Mouse (Mus musculus): Measurements from ENCODE around the gene Cenpj. TPM values are rescaled to one million over a fixed set of nuclear protein-coding genes. Genes with fewer than 3 reads are reported as not detected.

Cenpj gene
- polyA plus RNA-seq, 1 experiment from 2014 or later, result 4.2 TPM

GRCm38 (mm10) chr14:56579011-56579410, 3.8 kb upstream of the Cenpj start:
- no peaks in the 10 kb centered on the region for H3K9me3 ChIP-seq (replicated peaks)
- H3K27me3 ChIP-seq, result no peaks in the 10 kb centered on the region
- no peak overlapping the region for H3K4me3 ChIP-seq (replicated peaks)
- WGBS (ENCODE audit: insufficient replicate concordance), result 63% methylated on average over 8 of the region's 8 CpGs
- no peak overlapping the region for H3K4me2 ChIP-seq
- peaks cover 27% of the 10 kb centered on the region for H3K4me1 ChIP-seq (replicated peaks)
- no peak overlapping the region for H3K27ac ChIP-seq (replicated peaks)
- no peaks in the 10 kb centered on the region for H3K36me3 ChIP-seq (replicated peaks)
- no peak overlapping the region for H3K9ac ChIP-seq
- ATAC-seq (ENCODE audit: insufficient read depth), result no peak

GRCm38 (mm10) chr14:56575969-56576901, 1.0 kb upstream of the Cenpj start:
- no peak for ATAC-seq (ENCODE audit: insufficient read depth)
- Histone ChIP-seq H3K4me3 (replicated peaks) (peak overlapping the region; percentile 63), H3K27ac (replicated peaks) (peak overlapping the region; percentile 46; the same call in 1 of the 2 replicates), H3K27me3 (no peaks in the 10 kb centered on the region), H3K4me2 (peak overlapping the region; percentile 79), H3K9ac (peak overlapping the region; percentile 64; the same call in 1 of the 2 replicates), H3K36me3 (replicated peaks) (no peaks in the 10 kb centered on the region), H3K4me1 (replicated peaks) (peaks cover 39% of the 10 kb centered on the region), H3K9me3 (replicated peaks) (no peaks in the 10 kb centered on the region)
- 61% methylated on average over 18 of the region's 18 CpGs for WGBS (ENCODE audit: insufficient replicate concordance)

- Histone ChIP-seq H3K36me3 (replicated peaks) (no peaks in the 10 kb centered on the region), H3K4me1 (replicated peaks) (peaks cover 57% of the 10 kb centered on the region), H3K27ac (replicated peaks) (no peak overlapping the region), H3K9ac (no peak overlapping the region), H3K27me3 (no peaks in the 10 kb centered on the region), H3K4me3 (replicated peaks) (peak overlapping the region; percentile 98), H3K4me2 (peak overlapping the region; percentile 89), H3K9me3 (replicated peaks) (no peaks in the 10 kb centered on the region)
- 71% methylated on average over 2 of the region's 2 CpGs for WGBS (ENCODE audit: insufficient replicate concordance)
- no peak for ATAC-seq (ENCODE audit: insufficient read depth)
Observed at GRCm38 (mm10) chr14:56572546-56572945, 2.7 kb downstream of the Cenpj start.

GRCm38 (mm10) chr14:56571310-56572093, 3.7 kb downstream of the Cenpj start:
- H3K9me3 ChIP-seq (replicated peaks), result no peaks in the 10 kb centered on the region
- no peaks in the 10 kb centered on the region for H3K36me3 ChIP-seq (replicated peaks)
- ATAC-seq (ENCODE audit: insufficient read depth), result peak; percentile 94
- no peaks in the 10 kb centered on the region for H3K27me3 ChIP-seq
- peak overlapping the region; percentile 89 for H3K4me2 ChIP-seq
- peak overlapping the region; percentile 98 for H3K4me3 ChIP-seq (replicated peaks)
- peak overlapping the region; percentile 99 for H3K27ac ChIP-seq (replicated peaks)
- H3K4me1 ChIP-seq (replicated peaks), result peaks cover 57% of the 10 kb centered on the region
- WGBS (ENCODE audit: insufficient replicate concordance), result under 1% methylated on average over 59 of the region's 59 CpGs
- peak overlapping the region; percentile 90 for H3K9ac ChIP-seq

- Histone ChIP-seq H3K4me3 (replicated peaks) (no peak overlapping the region), H3K4me2 (no peak overlapping the region; the same call in 1 of the 2 replicates), H3K27me3 (no peaks in the 10 kb centered on the region), H3K27ac (replicated peaks) (no peak overlapping the region), H3K36me3 (replicated peaks) (peaks cover under 1% of the 10 kb centered on the region), H3K9ac (no peak overlapping the region), H3K4me1 (replicated peaks) (peaks cover 35% of the 10 kb centered on the region), H3K9me3 (replicated peaks) (no peaks in the 10 kb centered on the region)
- 52% methylated on average over 4 of the region's 4 CpGs for WGBS (ENCODE audit: insufficient replicate concordance)
- ATAC-seq (ENCODE audit: insufficient read depth), result no peak
Observed at GRCm38 (mm10) chr14:56569041-56569440, 6.2 kb downstream of the Cenpj start.

- Histone ChIP-seq H3K4me3 (replicated peaks) (no peak overlapping the region), H3K9me3 (replicated peaks) (no peaks in the 10 kb centered on the region), H3K36me3 (replicated peaks) (peaks cover 13% of the 10 kb centered on the region), H3K27me3 (no peaks in the 10 kb centered on the region), H3K4me1 (replicated peaks) (peaks cover 28% of the 10 kb centered on the region), H3K27ac (replicated peaks) (no peak overlapping the region), H3K4me2 (no peak overlapping the region), H3K9ac (no peak overlapping the region)
- 35% methylated on average over 7 of the region's 7 CpGs for WGBS (ENCODE audit: insufficient replicate concordance)
- no peak for ATAC-seq (ENCODE audit: insufficient read depth)
Observed at GRCm38 (mm10) chr14:56567476-56567875, 7.7 kb downstream of the Cenpj start.

- ATAC-seq (ENCODE audit: insufficient read depth), result no peak
- Histone ChIP-seq H3K27ac (replicated peaks) (no peak overlapping the region), H3K4me1 (replicated peaks) (no peaks in the 10 kb centered on the region), H3K4me2 (no peak overlapping the region), H3K9ac (no peak overlapping the region), H3K36me3 (replicated peaks) (peaks cover 42% of the 10 kb centered on the region), H3K27me3 (no peaks in the 10 kb centered on the region), H3K4me3 (replicated peaks) (no peak overlapping the region), H3K9me3 (replicated peaks) (no peaks in the 10 kb centered on the region)
- WGBS (ENCODE audit: insufficient replicate concordance), result 75% methylated on average over 3 of the region's 3 CpGs
Observed at GRCm38 (mm10) chr14:56559134-56559533, 16.1 kb downstream of the Cenpj start.

- Histone ChIP-seq H3K27me3 (no peaks in the 10 kb centered on the region), H3K36me3 (replicated peaks) (peaks cover 57% of the 10 kb centered on the region), H3K4me1 (replicated peaks) (no peaks in the 10 kb centered on the region), H3K9ac (no peak overlapping the region), H3K4me3 (replicated peaks) (no peak overlapping the region), H3K9me3 (replicated peaks) (no peaks in the 10 kb centered on the region), H3K27ac (replicated peaks) (no peak overlapping the region), H3K4me2 (no peak overlapping the region)
- no peak for ATAC-seq (ENCODE audit: insufficient read depth)
- 75% methylated on average over 2 of the region's 2 CpGs for WGBS (ENCODE audit: insufficient replicate concordance)
Observed at GRCm38 (mm10) chr14:56554716-56555115, 20.5 kb downstream of the Cenpj start.

GRCm38 (mm10) chr14:56553331-56553730, 21.9 kb downstream of the Cenpj start:
- Histone ChIP-seq H3K27ac (replicated peaks) (no peak overlapping the region), H3K4me3 (replicated peaks) (no peak overlapping the region), H3K36me3 (replicated peaks) (peaks cover 59% of the 10 kb centered on the region), H3K27me3 (no peaks in the 10 kb centered on the region), H3K4me1 (replicated peaks) (no peaks in the 10 kb centered on the region), H3K9ac (no peak overlapping the region), H3K4me2 (no peak overlapping the region), H3K9me3 (replicated peaks) (no peaks in the 10 kb centered on the region)
- no peak for ATAC-seq (ENCODE audit: insufficient read depth)
- 81% methylated on average over 7 of the region's 7 CpGs for WGBS (ENCODE audit: insufficient replicate concordance)

- Histone ChIP-seq H3K4me2 (no peak overlapping the region), H3K27me3 (no peaks in the 10 kb centered on the region), H3K36me3 (replicated peaks) (peaks cover 55% of the 10 kb centered on the region), H3K4me1 (replicated peaks) (no peaks in the 10 kb centered on the region), H3K4me3 (replicated peaks) (no peak overlapping the region), H3K9ac (no peak overlapping the region), H3K9me3 (replicated peaks) (no peaks in the 10 kb centered on the region), H3K27ac (replicated peaks) (no peak overlapping the region)
- 73% methylated on average over 6 of the region's 6 CpGs for WGBS (ENCODE audit: insufficient replicate concordance)
- no peak for ATAC-seq (ENCODE audit: insufficient read depth)
Observed at GRCm38 (mm10) chr14:56552924-56553323, 22.3 kb downstream of the Cenpj start.

GRCm38 (mm10) chr14:56550960-56551359, 24.3 kb downstream of the Cenpj start:
- WGBS (ENCODE audit: insufficient replicate concordance), result 76% methylated on average over 4 of the region's 4 CpGs
- no peak overlapping the region for H3K27ac ChIP-seq (replicated peaks)
- no peaks in the 10 kb centered on the region for H3K4me1 ChIP-seq (replicated peaks)
- no peak for ATAC-seq (ENCODE audit: insufficient read depth)
- no peak overlapping the region for H3K4me3 ChIP-seq (replicated peaks)
- peaks cover 51% of the 10 kb centered on the region for H3K36me3 ChIP-seq (replicated peaks)
- no peak overlapping the region for H3K9ac ChIP-seq
- no peaks in the 10 kb centered on the region for H3K27me3 ChIP-seq
- no peak overlapping the region for H3K4me2 ChIP-seq
- no peaks in the 10 kb centered on the region for H3K9me3 ChIP-seq (replicated peaks)
